Mouse (Mus musculus) thymus, adult 2 months (tissue): ENCODE results near the gene Vstm5.

Source experiments
- CTCF ChIP-seq: fragments of 200-500 bp; IDR thresholded peaks from 2 replicates; pipeline ENCODE4 v1.5.1; 2012; ENCODE audit warnings: mild to moderate bottlenecking, control low read depth, low read length, moderate library complexity, borderline replicate concordance; ENCODE audit not compliant: control insufficient read depth, poor library complexity, insufficient read depth; ENCODE audit errors: extremely low read depth
- POLR2A ChIP-seq: fragments of 200-500 bp; IDR thresholded peaks from 2 replicates; pipeline ENCODE4 v1.6.1; 2012; ENCODE audit warnings: mild to moderate bottlenecking, low read length, control low read depth, moderate library complexity; ENCODE audit not compliant: control insufficient read depth, poor library complexity, insufficient read depth; ENCODE audit errors: extremely low read depth

GRCm38 (mm10) chr9:15300056-15300455, 61.2 kb downstream of the Vstm5 start:
- no peak for TF ChIP-seq POLR2A
- no peak for TF ChIP-seq CTCF
